Mouse (Mus musculus) E14TG2a.4 (cell line): ENCODE results near the gene Pdlim1.

Source experiments
- CTCF ChIP-seq: conservative IDR thresholded peaks from 2 replicates; pipeline ENCODE4 v1.5.1; 2014; ENCODE audit warnings: low read length
- NANOG ChIP-seq: IDR thresholded peaks from 2 replicates; pipeline ENCODE4 v1.6.1; 2014; ENCODE audit warnings: borderline replicate concordance, low read length, mixed read lengths
- POU5F1 ChIP-seq: IDR thresholded peaks from 2 replicates; pipeline ENCODE4 v1.6.1; 2014; ENCODE audit warnings: low read length, borderline replicate concordance

DNA sequence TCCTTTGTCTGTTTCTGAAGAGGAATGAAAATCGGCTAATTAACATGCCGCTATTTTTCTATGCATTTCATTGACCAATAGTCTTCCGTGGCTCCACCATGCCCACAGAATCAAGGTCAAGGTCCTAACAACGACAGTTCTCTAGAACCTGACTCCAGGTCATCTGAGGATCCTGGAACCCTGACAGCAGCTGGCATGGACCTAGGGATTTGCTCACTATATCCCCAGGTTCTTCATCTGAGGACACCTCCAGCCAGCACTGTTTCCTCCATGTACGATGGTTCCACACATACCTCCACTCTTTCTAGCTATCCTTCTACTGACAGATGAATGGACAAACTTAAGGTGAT, 45.9 kb downstream of the Pdlim1 start:
- TF ChIP-seq CTCF (no peak), POU5F1 (no peak), NANOG (no peak)
